ENCODE assay signal across 28 mouse cellular contexts in the genomic region with DNA sequence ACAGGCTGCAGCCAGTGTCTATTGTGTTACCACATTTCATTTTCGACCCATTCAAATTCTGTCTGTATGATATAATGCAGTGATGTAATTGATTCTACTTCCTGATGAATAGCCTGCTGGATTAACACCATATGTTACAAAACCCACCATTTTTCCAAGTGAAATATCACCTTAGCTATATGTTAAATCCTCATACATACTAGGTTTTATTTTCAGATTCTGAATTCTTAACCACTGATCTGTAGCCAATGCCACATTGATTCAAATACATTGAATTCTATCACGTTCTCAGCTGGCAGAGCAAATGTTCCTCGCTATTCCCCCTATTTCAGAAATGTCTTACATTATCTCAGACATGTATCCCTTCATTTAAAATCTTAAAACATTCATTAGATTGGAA.
"Had no signal": no experiment of that assay in that cellular context is flagged by ENCODE, and none has a peak within 500 bp of the region (broad histone marks: within the 10 kb centered on the region; RNA-seq: fewer than 3 reads in every experiment).

No protein-coding gene starts in this region.

- H3K9me3 ChIP-seq: embryonic facial prominence, embryonic 10.5 days; embryonic facial prominence, embryonic 12.5 days; embryonic facial prominence, embryonic 13.5 days; embryonic facial prominence, embryonic 15.5 days; forebrain, embryonic 10.5 days; forebrain, embryonic 13.5 days; forebrain, embryonic 15.5 days; heart, embryonic 10.5 days had no signal

- H3K27ac ChIP-seq: embryonic facial prominence, embryonic 10.5 days; embryonic facial prominence, embryonic 12.5 days; embryonic facial prominence, embryonic 13.5 days; embryonic facial prominence, embryonic 15.5 days; forebrain, embryonic 10.5 days; forebrain, embryonic 13.5 days; forebrain, embryonic 15.5 days; gastrocnemius, adult 2 months; heart, adult 2 months; heart, embryonic 10.5 days had no signal

- H3K4me3 ChIP-seq: embryonic facial prominence, embryonic 10.5 days; embryonic facial prominence, embryonic 12.5 days; embryonic facial prominence, embryonic 13.5 days; embryonic facial prominence, embryonic 15.5 days; erythroblast, embryonic 14.5 days; forebrain, embryonic 10.5 days; forebrain, embryonic 13.5 days; forebrain, embryonic 15.5 days; gastrocnemius, adult 2 months; heart, adult 2 months; heart, embryonic 10.5 days had no signal

- H3K4me2 ChIP-seq: embryonic facial prominence, embryonic 12.5 days; embryonic facial prominence, embryonic 13.5 days; embryonic facial prominence, embryonic 15.5 days; forebrain, embryonic 13.5 days; forebrain, embryonic 15.5 days had no signal

- DNase-seq: cerebellum, adult 2 months; cerebellum, adult 8-10 months; cerebellum, adult 9-10 months; cerebellum, adult 9-11 months; cerebellum, postnatal 10 days; cerebellum, postnatal 14 days; cerebellum, postnatal 25 days; cerebellum, postnatal 36 days; embryo, embryonic 11 days; gastrocnemius, adult 2 months; gastrocnemius, postnatal 10 days; gastrocnemius, postnatal 14 days; gastrocnemius, postnatal 25 days; gastrocnemius, postnatal 36 days; heart, adult 11 months; heart, adult 18-20 months; heart, adult 2 months had no signal

- H3K36me3 ChIP-seq: embryonic facial prominence, embryonic 10.5 days; embryonic facial prominence, embryonic 12.5 days; embryonic facial prominence, embryonic 13.5 days; embryonic facial prominence, embryonic 15.5 days; forebrain, embryonic 10.5 days; forebrain, embryonic 15.5 days; heart, embryonic 10.5 days had no signal

- H3K9ac ChIP-seq: embryonic facial prominence, embryonic 12.5 days; embryonic facial prominence, embryonic 13.5 days; embryonic facial prominence, embryonic 15.5 days; forebrain, embryonic 13.5 days; forebrain, embryonic 15.5 days had no signal

- ATAC-seq: forebrain, embryonic 13.5 days; forebrain, embryonic 14.5 days; forebrain, embryonic 15.5 days; forebrain, embryonic 16.5 days had no signal

- H3K27me3 ChIP-seq: embryonic facial prominence, embryonic 12.5 days; embryonic facial prominence, embryonic 13.5 days; embryonic facial prominence, embryonic 15.5 days; forebrain, embryonic 13.5 days; forebrain, embryonic 15.5 days had no signal

- H3K4me1 ChIP-seq: embryonic facial prominence, embryonic 10.5 days; embryonic facial prominence, embryonic 12.5 days; embryonic facial prominence, embryonic 13.5 days; embryonic facial prominence, embryonic 15.5 days; forebrain, embryonic 10.5 days; forebrain, embryonic 13.5 days; forebrain, embryonic 15.5 days; heart, embryonic 10.5 days had no signal
